Mouse (Mus musculus) liver, embryonic 11.5 days (tissue): ENCODE measurements around the gene Mcam. TPM values are rescaled to one million over a fixed set of nuclear protein-coding genes. Genes with fewer than 3 reads are reported as not detected.

ENCODE experiments used
- ATAC-seq: fragments of 200-750 bp; cut with Nextera tagmentation; replicated peaks from 2 replicates; pipeline ENCODE4 v1.8.0; 2017; ENCODE audit warnings: moderate number of reproducible peaks, mild to moderate bottlenecking, moderate TSS enrichment, moderate library complexity; ENCODE audit not compliant: low FRiP score
- DNase-seq: peaks from one replicate; pipeline ENCODE4 v3.0.0-alpha.2; 2017; ENCODE audit warnings: low spot score
- H3K27ac ChIP-seq: fragments of 300-500 bp; sonication (generic); 2 replicates; pipeline ENCODE4 v1.5.1; 2014; ENCODE audit warnings: mild to moderate bottlenecking, low read depth, low read length, control low read depth
- H3K27me3 ChIP-seq: fragments of 300-500 bp; sonication (generic); replicated peaks from 2 replicates; pipeline ENCODE4 v1.6.1; 2014; ENCODE audit warnings: low read length, mixed read lengths; ENCODE audit not compliant: control insufficient read depth, insufficient read depth
- H3K36me3 ChIP-seq: fragments of 300-500 bp; sonication (generic); 2 replicates; pipeline ENCODE4 v1.6.1; 2014; ENCODE audit warnings: mild to moderate bottlenecking, low read length, moderate library complexity, mixed read lengths; ENCODE audit not compliant: control insufficient read depth, insufficient read depth
- H3K4me1 ChIP-seq: fragments of 300-500 bp; sonication (generic); replicated peaks from 2 replicates; pipeline ENCODE4 v1.6.1; 2014; ENCODE audit warnings: low read length, mixed read lengths; ENCODE audit not compliant: control insufficient read depth, insufficient read depth
- H3K4me2 ChIP-seq: fragments of 300-500 bp; sonication (generic); 2 replicates; pipeline ENCODE4 v1.6.1; 2014; ENCODE audit warnings: mild to moderate bottlenecking, control low read depth, moderate library complexity
- H3K4me3 ChIP-seq: fragments of 300-500 bp; sonication (generic); 2 replicates; pipeline ENCODE4 v1.5.1; 2014; ENCODE audit warnings: low read depth, low read length, control low read depth
- H3K9ac ChIP-seq: fragments of 300-500 bp; sonication (generic); 2 replicates; pipeline ENCODE4 v1.6.1; 2014; ENCODE audit warnings: low read depth, low read length, control low read depth
- H3K9me3 ChIP-seq: fragments of 300-500 bp; sonication (generic); 2 replicates; pipeline ENCODE4 v1.6.1; 2016; ENCODE audit warnings: low read length, inconsistent platforms, mixed read lengths; ENCODE audit not compliant: control insufficient read depth
- WGBS: fragments of 180-500 bp; shearing (Covaris S2); extraction: QIAGEN DNeasy Blood & Tissue Kit; methylation state at CpG from one replicate; pipeline ENCODE4 v1.1.7; 2014; 5-methylcytosine and 5-hydroxymethylcytosine counted together
- polyA plus RNA-seq: library from polyadenylated mRNA; unstranded; fragments of >200 nt; fragmentation: Nextera tagmentation; extraction: Ambion mirVana; gene quantifications from 2 replicates; pipeline ENCODE4 v1.2.1, GENCODE M21; 2014

Mcam gene
- polyA plus RNA-seq, 1 experiment from 2014 or later, result 13.0 TPM

GRCm38 (mm10) chr9:44137846-44138245 lies 3.6 kb downstream of the Mcam start:
- no peak for ATAC-seq
- peaks cover 10% of the 10 kb centered on the region for H3K4me1 ChIP-seq
- WGBS, result 29% methylated on average over 4 of the region's 4 CpGs

GRCm38 (mm10) chr9:44141951-44142350 lies 7.7 kb downstream of the Mcam start:
- no peak for DNase-seq
- WGBS, result 71% methylated on average over 5 of the region's 5 CpGs
- no peak for ATAC-seq
- H3K4me2 ChIP-seq, result no peak overlapping the region
- peaks cover 18% of the 10 kb centered on the region; the same call in 1 of the 2 replicates for H3K36me3 ChIP-seq
- no peaks in the 10 kb centered on the region for H3K4me1 ChIP-seq
- H3K27me3 ChIP-seq, result peaks cover 5% of the 10 kb centered on the region
- no peak overlapping the region for H3K4me3 ChIP-seq
- no peak overlapping the region for H3K27ac ChIP-seq
- H3K9me3 ChIP-seq, result no peaks in the 10 kb centered on the region
- no peak overlapping the region for H3K9ac ChIP-seq

More at GRCm38 (mm10) chr9:44137846-44138245, 3.6 kb downstream of the Mcam start:
- H3K27ac ChIP-seq, result no peak overlapping the region
- no peak overlapping the region for H3K9ac ChIP-seq
- no peak overlapping the region for H3K4me3 ChIP-seq
- no peak for DNase-seq
- H3K27me3 ChIP-seq, result peaks cover 44% of the 10 kb centered on the region
- no peak overlapping the region for H3K4me2 ChIP-seq
- H3K9me3 ChIP-seq, result no peaks in the 10 kb centered on the region
- H3K36me3 ChIP-seq, result 0 out of 2 replicates have a peak, but pooled peaks cover 8% of the 10 kb centered on the region

GRCm38 (mm10) chr9:44143421-44143820 lies 9.2 kb downstream of the Mcam start:
- Histone ChIP-seq H3K9ac (no peak overlapping the region), H3K4me1 (no peaks in the 10 kb centered on the region), H3K4me3 (no peak overlapping the region), H3K27me3 (no peaks in the 10 kb centered on the region), H3K4me2 (no peak overlapping the region), H3K36me3 (peaks cover 18% of the 10 kb centered on the region; the same call in 1 of the 2 replicates), H3K9me3 (no peaks in the 10 kb centered on the region), H3K27ac (no peak overlapping the region)
- DNase-seq (no peak), ATAC-seq (no peak)
- WGBS, result 84% methylated on average over 5 of the region's 5 CpGs

GRCm38 (mm10) chr9:44144023-44144717 lies 9.9 kb downstream of the Mcam start:
- Histone ChIP-seq H3K9me3 (no peaks in the 10 kb centered on the region), H3K9ac (no peak overlapping the region), H3K27me3 (no peaks in the 10 kb centered on the region), H3K36me3 (peaks cover 17% of the 10 kb centered on the region; the same call in 1 of the 2 replicates), H3K4me2 (no peak overlapping the region), H3K4me3 (no peak overlapping the region), H3K4me1 (no peaks in the 10 kb centered on the region), H3K27ac (no peak overlapping the region)
- DNase-seq (no peak), ATAC-seq (no peak)
- WGBS, result 48% methylated on average over 7 of the region's 8 CpGs

GRCm38 (mm10) chr9:44144718-44145060 lies 10.4 kb downstream of the Mcam start:
- Histone ChIP-seq H3K4me3 (no peak overlapping the region), H3K27ac (no peak overlapping the region), H3K36me3 (peaks cover 16% of the 10 kb centered on the region; the same call in 1 of the 2 replicates), H3K9ac (no peak overlapping the region), H3K27me3 (no peaks in the 10 kb centered on the region), H3K9me3 (no peaks in the 10 kb centered on the region), H3K4me2 (no peak overlapping the region), H3K4me1 (no peaks in the 10 kb centered on the region)
- ATAC-seq (no peak), DNase-seq (no peak)

- 57% methylated on average over 3 of the region's 3 CpGs for WGBS
- no peaks in the 10 kb centered on the region for H3K9me3 ChIP-seq
- ATAC-seq, result no peak
- H3K4me3 ChIP-seq, result no peak overlapping the region
- H3K27ac ChIP-seq, result no peak overlapping the region
- H3K36me3 ChIP-seq, result peaks cover 14% of the 10 kb centered on the region
- DNase-seq, result no peak
- H3K9ac ChIP-seq, result no peak overlapping the region
- H3K27me3 ChIP-seq, result no peaks in the 10 kb centered on the region
- no peak overlapping the region for H3K4me2 ChIP-seq
- H3K4me1 ChIP-seq, result no peaks in the 10 kb centered on the region
These were observed 13.0 kb downstream of the Mcam start for GRCm38 (mm10) chr9:44147290-44147689.

- DNase-seq (no peak), ATAC-seq (no peak)
- Histone ChIP-seq H3K27ac (no peak overlapping the region), H3K27me3 (no peaks in the 10 kb centered on the region), H3K4me2 (no peak overlapping the region), H3K36me3 (peaks cover 44% of the 10 kb centered on the region), H3K9me3 (no peaks in the 10 kb centered on the region), H3K9ac (no peak overlapping the region), H3K4me1 (no peaks in the 10 kb centered on the region), H3K4me3 (no peak overlapping the region)
- WGBS, result 86% methylated on average over 3 of the region's 3 CpGs
These were observed 25.6 kb downstream of the Mcam start for GRCm38 (mm10) chr9:44159886-44160285.

GRCm38 (mm10) chr9:44168931-44169330 lies 34.7 kb downstream of the Mcam start:
- no peak for DNase-seq
- H3K36me3 ChIP-seq, result peaks cover 22% of the 10 kb centered on the region
- no peak overlapping the region for H3K4me3 ChIP-seq
- ATAC-seq, result no peak
- no peaks in the 10 kb centered on the region for H3K9me3 ChIP-seq
- WGBS, result 76% methylated on average over 5 of the region's 5 CpGs
- H3K27ac ChIP-seq, result no peak overlapping the region
- H3K4me2 ChIP-seq, result no peak overlapping the region
- peaks cover 6% of the 10 kb centered on the region for H3K4me1 ChIP-seq
- H3K27me3 ChIP-seq, result no peaks in the 10 kb centered on the region
- H3K9ac ChIP-seq, result no peak overlapping the region

- no peak overlapping the region for H3K9ac ChIP-seq
- H3K27ac ChIP-seq, result no peak overlapping the region
- peaks cover 10% of the 10 kb centered on the region for H3K4me1 ChIP-seq
- peaks cover 13% of the 10 kb centered on the region for H3K36me3 ChIP-seq
- no peak overlapping the region for H3K4me2 ChIP-seq
- no peaks in the 10 kb centered on the region for H3K27me3 ChIP-seq
- no peak for DNase-seq
- WGBS, result 53% methylated on average over 3 of the region's 3 CpGs
- H3K9me3 ChIP-seq, result no peaks in the 10 kb centered on the region
- no peak overlapping the region for H3K4me3 ChIP-seq
- no peak for ATAC-seq
These were observed 36.5 kb downstream of the Mcam start for GRCm38 (mm10) chr9:44170691-44171151.
